Mouse (Mus musculus) kidney, adult 9 months (tissue): ENCODE results near the gene Krt1.

ENCODE experiments used
- DNase-seq: peaks from one replicate; pipeline ENCODE4 v3.0.0; 2022

Gene Krt1

GRCm38 (mm10) chr15:101803052-101803822 lies 47.4 kb downstream of the Krt1 start:
- DNase-seq: no peak

- DNase-seq: no peak
Measured at GRCm38 (mm10) chr15:101802296-101802835, 48.2 kb downstream of the Krt1 start, which contains the start of gene Krt73. TSS of gene Krt73 (minus strand) at chr15:101802346.
